Mouse (Mus musculus) lung, postnatal 0 days (tissue): Measurements from ENCODE around the gene Pgm5.

Experiments
- CTCF ChIP-seq: IDR thresholded peaks from 2 replicates; pipeline ENCODE4 v1.5.1; 2016; ENCODE audit warnings: antibody characterized with exemption, mild to moderate bottlenecking
- EP300 ChIP-seq: IDR thresholded peaks from 2 replicates; pipeline ENCODE4 v1.6.1; 2016; ENCODE audit warnings: antibody characterized with exemption, mild to moderate bottlenecking, control low read depth

- TF ChIP-seq EP300 (peak; percentile 41; the same call in 1 of the 2 replicates), CTCF (no peak)
Measured at GRCm38 (mm10) chr19:24703680-24704079, 158.0 kb downstream of the Pgm5 start.
